Mouse (Mus musculus): ENCODE measurements around the gene Rpl39l. TPM values are rescaled to one million over a fixed set of nuclear protein-coding genes. Genes with fewer than 3 reads are reported as not detected.
A peak's percentile ranks its signal among the peaks of the same experiment; 100 is the strongest.
"Not testable (repeated sequence)": the region's sequence is repeated elsewhere in the genome, so short reads cannot be mapped to it uniquely, and the experiment has no call there.

The Rpl39l gene
- total RNA-seq (2021): not detected
- long read RNA-seq, experiment 1: 0 reads
- long read RNA-seq, experiment 2: 0 reads

GRCm38 (mm10) chr16:10170005-10170404 is at the start of gene Rpl39l:
TSS of gene Rpl39l (plus strand) at chr16:10170226.
- intact Hi-C loops (cut with DNase I): no loop called here
- DNase-seq: no peak

DNA sequence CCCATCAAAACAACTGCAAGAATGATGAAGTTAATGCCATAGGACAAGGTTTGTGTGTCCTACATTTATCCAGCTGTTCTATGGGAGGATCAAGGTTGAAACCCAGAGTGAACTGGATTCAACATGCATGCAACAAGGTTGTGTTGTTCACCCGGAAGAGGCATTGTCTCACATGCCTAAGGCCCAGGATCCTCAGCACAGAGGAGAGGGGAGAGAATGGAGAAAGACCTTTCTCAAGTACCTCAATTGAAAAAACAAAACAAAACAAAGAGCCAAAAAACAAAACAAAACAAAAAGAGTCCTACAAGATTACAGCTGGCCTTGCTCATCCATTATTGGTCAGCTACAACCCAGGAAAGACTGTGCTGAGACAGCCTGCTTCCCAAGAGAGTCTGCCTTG is 42.4 kb upstream of the Rpl39l start:
- DNase-seq: no peak
- intact Hi-C loops (cut with DNase I): no loop called here

- intact Hi-C loops (cut with DNase I): no loop called here
- DNase-seq: no peak
Measured at GRCm38 (mm10) chr16:10129052-10129911, 40.7 kb upstream of the Rpl39l start.

GRCm38 (mm10) chr16:10143166-10143565 is 26.9 kb upstream of the Rpl39l start:
- no peak for DNase-seq
- intact Hi-C loops (cut with DNase I): no loop called here

GRCm38 (mm10) chr16:10147401-10147800 is 22.6 kb upstream of the Rpl39l start:
- intact Hi-C loops (cut with DNase I): no loop called here
- DNase-seq: no peak

GRCm38 (mm10) chr16:10169123-10169905 is 712 bp upstream of the Rpl39l start:
- DNase-seq: no peak
- intact Hi-C loops (cut with DNase I): no loop called here

- intact Hi-C loops (cut with DNase I): no loop called here
- DNase-seq: no peak
Measured at GRCm38 (mm10) chr16:10171276-10171675, 1.2 kb downstream of the Rpl39l start.

DNA sequence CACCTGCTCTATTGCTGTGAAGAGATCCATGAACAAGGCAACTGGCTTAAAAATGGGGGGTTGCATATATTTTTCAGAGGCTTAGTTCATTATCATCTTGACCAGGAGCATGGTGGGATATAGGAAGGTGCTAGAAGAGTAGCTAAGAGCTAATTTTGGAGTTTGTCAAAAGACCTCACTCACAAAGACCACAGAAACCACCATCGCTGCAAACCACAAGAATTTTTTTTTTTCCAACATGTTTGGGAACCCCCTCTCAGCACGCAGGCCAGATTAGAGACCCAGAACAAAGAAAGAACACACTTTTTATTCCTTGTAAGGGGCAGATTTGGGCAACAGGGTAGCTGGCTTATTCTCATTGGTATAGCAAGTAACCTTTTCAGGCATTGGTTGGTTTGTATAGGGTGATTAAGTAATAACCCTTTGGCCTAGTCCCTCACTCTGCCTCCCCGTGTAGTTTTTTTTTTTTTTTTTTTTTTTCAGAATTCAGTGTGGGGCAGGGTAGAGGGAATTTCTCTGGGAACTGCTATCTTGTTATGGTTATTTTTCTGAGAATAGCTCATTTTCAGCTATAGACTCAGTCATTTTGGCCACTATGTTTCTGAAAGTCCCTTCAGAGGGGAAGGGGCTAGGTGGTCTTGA is 2.3 kb downstream of the Rpl39l start:
- DNase-seq: no peak
- intact Hi-C loops (cut with DNase I): no loop called here

GRCm38 (mm10) chr16:10187461-10187860 is 17.4 kb downstream of the Rpl39l start:
- DNase-seq; intact Hi-C loops (cut with DNase I): not testable (repeated sequence)

DNA sequence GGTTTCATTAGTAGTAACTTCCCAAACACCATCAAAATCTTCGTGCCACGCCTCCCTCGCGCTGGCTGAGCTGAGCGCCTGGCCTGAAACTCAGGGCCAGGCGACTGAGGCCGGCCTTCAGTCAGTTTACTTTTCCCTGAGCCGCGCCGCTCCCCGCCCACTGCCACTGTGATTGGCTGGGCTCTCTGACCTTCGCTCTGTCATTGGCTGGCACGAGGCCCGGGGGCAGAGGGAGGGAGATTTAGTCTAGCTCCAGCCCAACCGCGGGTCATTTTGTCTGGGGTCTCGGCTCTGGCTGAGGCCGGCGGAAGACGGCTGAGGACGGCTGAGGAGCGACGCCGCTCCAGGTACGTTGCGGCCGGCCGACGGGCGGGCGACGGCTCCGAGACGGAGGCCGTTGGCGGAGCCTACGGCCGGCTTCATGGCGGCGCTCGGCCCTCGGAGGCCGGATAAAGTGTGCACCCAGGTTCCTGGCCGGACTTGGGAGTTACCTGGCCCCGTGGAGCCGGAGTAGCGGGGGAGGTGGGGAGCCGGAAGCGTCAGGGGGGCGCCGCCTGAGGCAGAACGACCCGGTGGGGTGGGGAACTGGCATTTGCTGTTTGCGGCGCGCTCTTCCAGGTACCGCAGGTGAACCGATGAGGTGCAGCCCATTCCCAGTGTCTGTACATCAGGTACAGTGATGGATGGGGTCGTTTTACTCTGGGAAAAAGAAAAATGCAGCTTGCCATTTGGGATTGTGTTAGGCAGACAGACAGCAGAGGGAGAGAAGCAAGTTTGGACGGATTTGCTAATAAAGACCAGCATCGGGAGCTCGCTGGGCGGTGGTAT is 22.9 kb downstream of the Rpl39l start, which contains the start of gene Atf7ip2:
Gene Atf7ip2, plus strand, starts transcription at position 34 of the 828 bp plus-strand sequence.
- peak; percentile 78 to 79 for DNase-seq
- intact Hi-C loops (cut with DNase I): no loop called here

- DNase-seq: no peak
- intact Hi-C loops (cut with DNase I): no loop called here
Measured at GRCm38 (mm10) chr16:10208777-10209176, 38.8 kb downstream of the Rpl39l start.

GRCm38 (mm10) chr16:10216366-10216765 is 46.3 kb downstream of the Rpl39l start:
- intact Hi-C loops (cut with DNase I); DNase-seq: not testable (repeated sequence)

DNA sequence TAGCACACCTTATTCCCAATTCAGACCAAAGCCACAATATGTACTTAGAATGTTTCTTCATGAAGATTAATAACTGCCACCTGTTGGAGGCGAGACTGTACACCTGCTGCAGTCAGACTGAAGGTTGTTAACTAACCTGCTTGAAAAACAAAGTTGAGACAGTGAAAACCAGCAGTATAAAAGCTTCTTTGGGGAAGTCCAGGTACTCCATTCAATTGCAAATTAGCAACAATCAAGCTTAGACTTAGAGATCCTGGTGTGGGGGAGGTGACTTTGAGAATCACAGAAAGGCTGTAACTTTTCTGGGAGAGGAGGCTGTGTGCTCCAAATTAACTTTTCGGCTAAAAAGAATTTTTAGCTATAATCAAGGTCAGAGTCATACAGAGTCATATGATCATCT is 47.0 kb downstream of the Rpl39l start:
- intact Hi-C loops (cut with DNase I); DNase-seq: not testable (repeated sequence)

Other genes starting within 250 kb of the Rpl39l start
- not detected for gene Grin2a, start 174.7 kb upstream of the Rpl39l start, total RNA-seq (2021)
- not detected for gene Atf7ip2, start 22.5 kb downstream of the Rpl39l start, total RNA-seq (2021)
- gene Emp2, start 143.7 kb downstream of the Rpl39l start, total RNA-seq (2021): 1 to 10 TPM; 4.3 to 4.9 TPM
- not detected for gene Tekt5, start 225.3 kb downstream of the Rpl39l start, total RNA-seq (2021)
- gene Nubp1, start 241.7 kb downstream of the Rpl39l start, total RNA-seq (2021): 1 to 10 TPM; 5.8 to 6.0 TPM

Measured in gastrocnemius, postnatal 36 days (tissue).